Mouse (Mus musculus): ENCODE results near the gene Dus2. TPM values are rescaled to one million over a fixed set of nuclear protein-coding genes. Genes with fewer than 3 reads are reported as not detected.

The Dus2 gene
- total and polyA plus RNA-seq, 2 experiments from 2014 or later = 16.3 to 21.3 TPM

GRCm38 (mm10) chr8:106040218-106040617 is 49.1 kb downstream of the Dus2 start:
- Histone ChIP-seq H3K27ac (ENCODE audit: low read depth, low read length) (no peak overlapping the region), H3K4me1 (ENCODE audit: insufficient read depth, low read length) (no peaks in the 10 kb centered on the region), H3K9me3 (ENCODE audit: low read length) (no peaks in the 10 kb centered on the region), H3K27me3 (ENCODE audit: insufficient read depth, low read length) (no peaks in the 10 kb centered on the region), H3K4me3 (ENCODE audit: low read depth, low read length) (no peak overlapping the region), H3K36me3 (ENCODE audit: insufficient read depth, low read length) (peaks cover 17% of the 10 kb centered on the region), H3K4me2 (ENCODE audit: low read depth, low read length, poor library complexity, severe bottlenecking) (no peak overlapping the region), H3K9ac (replicated peaks; ENCODE audit: low read length, poor library complexity, severe bottlenecking) (no peak overlapping the region)
- ATAC-seq (ENCODE audit: low FRiP score) (no peak), DNase-seq (ENCODE audit: low spot score) (no peak)
- TF ChIP-seq CTCF (IDR thresholded peaks at IDR 0.05) = no peak
- 83% methylated on average over 4 of the region's 4 CpGs for WGBS

- no peak for TF ChIP-seq CTCF (IDR thresholded peaks at IDR 0.05)
- no peak overlapping the region for H3K4me2 ChIP-seq (ENCODE audit: low read depth, low read length, poor library complexity, severe bottlenecking)
- no peaks in the 10 kb centered on the region for H3K9me3 ChIP-seq (ENCODE audit: low read length)
- no peak overlapping the region for H3K27ac ChIP-seq (ENCODE audit: low read depth, low read length)
- no peak overlapping the region for H3K4me3 ChIP-seq (ENCODE audit: low read depth, low read length)
- DNase-seq (ENCODE audit: low spot score) (no peak), ATAC-seq (ENCODE audit: low FRiP score) (no peak)
- 63% methylated on average over 2 of the region's 2 CpGs for WGBS
- H3K36me3 ChIP-seq (ENCODE audit: insufficient read depth, low read length) = peaks cover 15% of the 10 kb centered on the region
- H3K27me3 ChIP-seq (ENCODE audit: insufficient read depth, low read length) = no peaks in the 10 kb centered on the region
- H3K4me1 ChIP-seq (ENCODE audit: insufficient read depth, low read length) = no peaks in the 10 kb centered on the region
- H3K9ac ChIP-seq (replicated peaks; ENCODE audit: low read length, poor library complexity, severe bottlenecking) = no peak overlapping the region
Measured at GRCm38 (mm10) chr8:106043055-106043454, 51.9 kb downstream of the Dus2 start.

DNA sequence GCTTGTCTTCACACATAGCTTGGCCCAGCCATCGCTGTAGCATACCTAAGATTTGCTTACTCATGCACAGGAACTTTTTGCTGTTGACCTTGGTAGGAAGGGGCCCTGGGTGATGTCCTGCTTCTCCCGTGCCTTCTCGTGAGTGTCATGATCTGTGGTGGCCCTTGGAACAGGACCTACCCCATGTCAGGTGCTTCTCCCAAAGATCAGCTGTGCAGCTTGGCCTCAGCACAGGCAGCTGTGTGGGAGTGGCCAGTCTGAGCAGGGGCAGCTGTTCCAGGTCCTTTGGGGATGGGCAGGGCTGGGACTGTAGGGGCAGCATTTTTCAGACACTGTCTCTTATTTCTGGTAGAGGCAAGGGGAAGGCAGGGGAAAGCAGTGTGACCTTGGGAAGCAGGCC is 53.0 kb downstream of the Dus2 start:
- H3K36me3 ChIP-seq (ENCODE audit: insufficient read depth, low read length) = peaks cover 20% of the 10 kb centered on the region
- no peak overlapping the region for H3K4me2 ChIP-seq (ENCODE audit: low read depth, low read length, poor library complexity, severe bottlenecking)
- DNase-seq (ENCODE audit: low spot score) = no peak
- no peaks in the 10 kb centered on the region for H3K9me3 ChIP-seq (ENCODE audit: low read length)
- H3K27ac ChIP-seq (ENCODE audit: low read depth, low read length) = no peak overlapping the region
- no peak for ATAC-seq (ENCODE audit: low FRiP score)
- no peaks in the 10 kb centered on the region for H3K27me3 ChIP-seq (ENCODE audit: insufficient read depth, low read length)
- H3K4me3 ChIP-seq (ENCODE audit: low read depth, low read length) = no peak overlapping the region
- 81% methylated on average over 3 of the region's 3 CpGs for WGBS
- H3K4me1 ChIP-seq (ENCODE audit: insufficient read depth, low read length) = no peaks in the 10 kb centered on the region
- TF ChIP-seq CTCF (IDR thresholded peaks at IDR 0.05) = no peak
- no peak overlapping the region for H3K9ac ChIP-seq (replicated peaks; ENCODE audit: low read length, poor library complexity, severe bottlenecking)

- no peak overlapping the region for H3K27ac ChIP-seq (ENCODE audit: low read depth, low read length)
- H3K36me3 ChIP-seq (ENCODE audit: insufficient read depth, low read length) = peaks cover 31% of the 10 kb centered on the region
- 92% methylated on average over 11 of the region's 11 CpGs for WGBS
- H3K9ac ChIP-seq (replicated peaks; ENCODE audit: low read length, poor library complexity, severe bottlenecking) = no peak overlapping the region
- ATAC-seq (ENCODE audit: low FRiP score) (no peak), DNase-seq (ENCODE audit: low spot score) (no peak)
- no peaks in the 10 kb centered on the region for H3K27me3 ChIP-seq (ENCODE audit: insufficient read depth, low read length)
- no peaks in the 10 kb centered on the region for H3K4me1 ChIP-seq (ENCODE audit: insufficient read depth, low read length)
- H3K4me3 ChIP-seq (ENCODE audit: low read depth, low read length) = no peak overlapping the region
- TF ChIP-seq CTCF (IDR thresholded peaks at IDR 0.05) = no peak
- H3K4me2 ChIP-seq (ENCODE audit: low read depth, low read length, poor library complexity, severe bottlenecking) = no peak overlapping the region
- no peaks in the 10 kb centered on the region for H3K9me3 ChIP-seq (ENCODE audit: low read length)
Measured at GRCm38 (mm10) chr8:106046872-106047559, 55.9 kb downstream of the Dus2 start.

GRCm38 (mm10) chr8:106047854-106048630 is 56.9 kb downstream of the Dus2 start:
- ATAC-seq (ENCODE audit: low FRiP score) (no peak), DNase-seq (ENCODE audit: low spot score) (no peak)
- 88% methylated on average over 5 of the region's 5 CpGs for WGBS
- Histone ChIP-seq H3K9ac (replicated peaks; ENCODE audit: low read length, poor library complexity, severe bottlenecking) (no peak overlapping the region), H3K4me1 (ENCODE audit: insufficient read depth, low read length) (no peaks in the 10 kb centered on the region), H3K27me3 (ENCODE audit: insufficient read depth, low read length) (no peaks in the 10 kb centered on the region), H3K9me3 (ENCODE audit: low read length) (no peaks in the 10 kb centered on the region), H3K4me2 (ENCODE audit: low read depth, low read length, poor library complexity, severe bottlenecking) (no peak overlapping the region), H3K27ac (ENCODE audit: low read depth, low read length) (no peak overlapping the region), H3K36me3 (ENCODE audit: insufficient read depth, low read length) (peaks cover 41% of the 10 kb centered on the region), H3K4me3 (ENCODE audit: low read depth, low read length) (no peak overlapping the region)
- no peak for TF ChIP-seq CTCF (IDR thresholded peaks at IDR 0.05)

DNA sequence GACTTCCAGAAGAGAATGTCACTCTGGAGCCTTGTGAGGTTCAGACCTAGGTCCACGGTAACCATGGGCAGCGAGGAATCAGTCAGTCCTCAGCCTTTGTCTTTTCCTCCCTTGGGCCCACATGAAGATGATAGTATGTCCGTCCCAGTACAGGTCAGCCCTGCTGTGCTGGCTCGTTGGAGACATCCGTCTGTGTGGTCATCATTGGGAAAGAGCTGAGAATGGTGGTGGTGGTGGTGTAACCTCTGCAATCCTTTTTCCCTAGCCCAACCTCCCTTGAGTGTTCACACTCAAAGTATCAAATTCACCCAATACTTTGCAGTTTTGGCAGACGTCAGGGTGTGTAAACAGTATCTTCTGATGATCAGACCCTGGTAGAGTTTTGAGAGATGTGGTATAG is 58.7 kb downstream of the Dus2 start:
- no peaks in the 10 kb centered on the region for H3K4me1 ChIP-seq (ENCODE audit: insufficient read depth, low read length)
- DNase-seq (ENCODE audit: low spot score) (no peak), ATAC-seq (ENCODE audit: low FRiP score) (no peak)
- H3K9ac ChIP-seq (replicated peaks; ENCODE audit: low read length, poor library complexity, severe bottlenecking) = no peak overlapping the region
- H3K4me3 ChIP-seq (ENCODE audit: low read depth, low read length) = no peak overlapping the region
- H3K27me3 ChIP-seq (ENCODE audit: insufficient read depth, low read length) = no peaks in the 10 kb centered on the region
- no peak overlapping the region for H3K27ac ChIP-seq (ENCODE audit: low read depth, low read length)
- WGBS = 86% methylated on average over 6 of the region's 6 CpGs
- peaks cover 40% of the 10 kb centered on the region for H3K36me3 ChIP-seq (ENCODE audit: insufficient read depth, low read length)
- no peak overlapping the region for H3K4me2 ChIP-seq (ENCODE audit: low read depth, low read length, poor library complexity, severe bottlenecking)
- TF ChIP-seq CTCF (IDR thresholded peaks at IDR 0.05) = no peak
- no peaks in the 10 kb centered on the region for H3K9me3 ChIP-seq (ENCODE audit: low read length)

All from midbrain, postnatal 0 days (tissue).